Mouse (Mus musculus) CH12.LX (cell line): ENCODE measurements at regions not wholly inside any gene's neighbourhood (a gene's known extent, or its start where the extent isn't known, plus 50 kb on each side); places are given as distances from the start of the nearest gene placed in this dataset.

ENCODE experiments used
- DNase-seq: peaks from one replicate; pipeline ENCODE4 v3.0.0-alpha.2; 2013; ENCODE audit errors: extremely low read depth
- H3K27ac ChIP-seq: 2 replicates; pipeline ENCODE4 v1.5.1; 2012; ENCODE audit warnings: low read depth, mild to moderate bottlenecking, control low read depth, moderate library complexity; ENCODE audit not compliant: insufficient read depth
- H3K27me3 ChIP-seq: replicated peaks from 2 replicates; pipeline ENCODE3; 2012; ENCODE audit warnings: inconsistent platforms
- H3K36me3 ChIP-seq, 2 experiments: replicated peaks in 1 of 2; 2 replicates each; pipeline versions ENCODE3 to v1.6.1; 2012; ENCODE audit warnings: inconsistent platforms in 1 of 2, low read length in 1 of 2, mild to moderate bottlenecking in 1 of 2, mixed read lengths in 1 of 2, moderate library complexity in 1 of 2; ENCODE audit not compliant: control insufficient read depth in 1 of 2, insufficient read depth in 1 of 2
- H3K4me1 ChIP-seq, 2 experiments: 2 replicates each; pipeline ENCODE4 v1.6.1; 2012; ENCODE audit warnings: inconsistent platforms in 1 of 2, moderate library complexity in 1 of 2; ENCODE audit not compliant: insufficient read depth in 2 of 2, control insufficient read depth in 1 of 2
- H3K4me2 ChIP-seq: 2 replicates; pipeline ENCODE4 v1.6.1; 2012; ENCODE audit warnings: low read depth, mild to moderate bottlenecking, control low read depth; ENCODE audit not compliant: poor library complexity, insufficient read depth, severe bottlenecking
- H3K4me3 ChIP-seq, 3 experiments: fragments of 150-350 bp in 1 of 3; sonication (generic) in 1 of 3; replicated peaks in 1 of 3; 2 replicates each; pipeline versions ENCODE3 to v1.5.1; 2011 to 2012; ENCODE audit warnings: low read depth in 2 of 3, low read length in 2 of 3, mild to moderate bottlenecking in 2 of 3, moderate library complexity in 2 of 3, control low read depth in 1 of 3, improper control_type of control experiment in 1 of 3, inconsistent platforms in 1 of 3, mixed read lengths in 1 of 3; ENCODE audit not compliant: poor library complexity in 1 of 3
- H3K79me2 ChIP-seq: replicated peaks from 2 replicates; pipeline ENCODE4 v1.6.1; 2012; ENCODE audit warnings: mild to moderate bottlenecking, moderate library complexity; ENCODE audit not compliant: control insufficient read depth, poor library complexity, insufficient read depth, severe bottlenecking; ENCODE audit errors: extremely low read depth
- H3K9ac ChIP-seq: 2 replicates; pipeline ENCODE4 v1.6.1; 2012; ENCODE audit warnings: low read depth, mild to moderate bottlenecking, control low read depth, moderate library complexity; ENCODE audit not compliant: insufficient read depth
- H3K9me3 ChIP-seq: replicated peaks from 2 replicates; pipeline ENCODE3; 2012; ENCODE audit warnings: low read length, inconsistent platforms, mixed read lengths
- CHD1 ChIP-seq: IDR thresholded peaks from 2 replicates; pipeline ENCODE4 v1.6.1; 2012; ENCODE audit warnings: low read depth, low read length, improper control_type of control experiment, inconsistent platforms
- CHD2 ChIP-seq: IDR thresholded peaks from 2 replicates; pipeline ENCODE4 v1.6.1; 2011; ENCODE audit warnings: low read length, improper control_type of control experiment
- CTCF ChIP-seq, 2 experiments: IDR thresholded peaks in 1 of 2; conservative IDR thresholded peaks in 1 of 2; 2 replicates each; pipeline ENCODE4 v1.5.1; 2011 to 2012; ENCODE audit warnings: low read depth in 2 of 2, low read length in 2 of 2, improper control_type of control experiment in 1 of 2, inconsistent platforms in 1 of 2, mild to moderate bottlenecking in 1 of 2, moderate library complexity in 1 of 2
- E2F4 ChIP-seq: IDR thresholded peaks from 2 replicates; pipeline ENCODE4 v1.6.1; 2011; ENCODE audit warnings: low read depth, low read length, improper control_type of control experiment; ENCODE audit not compliant: insufficient replicate concordance
- EP300 ChIP-seq: IDR thresholded peaks from 2 replicates; pipeline ENCODE4 v1.6.1; 2011; ENCODE audit warnings: low read length, improper control_type of control experiment
- GABPA ChIP-seq: IDR thresholded peaks from 2 replicates; pipeline ENCODE4 v1.6.1; 2012; ENCODE audit warnings: low read depth, low read length, improper control_type of control experiment, inconsistent platforms; ENCODE audit not compliant: insufficient replicate concordance
- HCFC1 ChIP-seq: IDR thresholded peaks from 2 replicates; pipeline ENCODE4 v1.6.1; 2012; ENCODE audit warnings: low read depth, mild to moderate bottlenecking, inconsistent platforms, low read length, improper control_type of control experiment
- JUN ChIP-seq: IDR thresholded peaks from 2 replicates; pipeline ENCODE4 v1.6.1; 2011; ENCODE audit warnings: low read depth, mild to moderate bottlenecking, low read length, improper control_type of control experiment, moderate library complexity; ENCODE audit not compliant: insufficient read depth
- JUND ChIP-seq: conservative IDR thresholded peaks from 2 replicates; pipeline ENCODE4 v1.6.1; 2011; ENCODE audit warnings: low read depth, low read length, improper control_type of control experiment
- MAFK ChIP-seq: IDR thresholded peaks from 2 replicates; pipeline ENCODE4 v1.6.1; 2011; ENCODE audit warnings: low read length, improper control_type of control experiment; ENCODE audit not compliant: insufficient replicate concordance
- MAX ChIP-seq: IDR thresholded peaks from 2 replicates; pipeline ENCODE4 v1.6.1; 2011; ENCODE audit warnings: low read length, improper control_type of control experiment
- MEF2A ChIP-seq: IDR thresholded peaks from 2 replicates; pipeline ENCODE4 v1.6.1; 2014; ENCODE audit warnings: low read depth, mild to moderate bottlenecking, inconsistent platforms, low read length, improper control_type of control experiment, borderline replicate concordance
- NELFE ChIP-seq: IDR thresholded peaks from 2 replicates; pipeline ENCODE4 v1.6.1; 2011; ENCODE audit warnings: low read depth, low read length, improper control_type of control experiment
- NRF1 ChIP-seq: IDR thresholded peaks from 2 replicates; pipeline ENCODE4 v1.6.1; 2014; ENCODE audit warnings: low read depth, mild to moderate bottlenecking, inconsistent platforms, low read length, improper control_type of control experiment, moderate library complexity
- PAX5 ChIP-seq: IDR thresholded peaks from 2 replicates; pipeline ENCODE4 v1.6.1; 2012; ENCODE audit warnings: low read length, inconsistent platforms, mixed read lengths
- POLR2A ChIP-seq: IDR thresholded peaks from 2 replicates; pipeline ENCODE4 v1.6.1; 2011; ENCODE audit warnings: low read depth, mild to moderate bottlenecking, improper control_type of control experiment, low read length
- POLR2AphosphoS2 ChIP-seq: IDR thresholded peaks from 2 replicates; pipeline ENCODE4 v1.6.1; 2011; ENCODE audit warnings: low read depth, low read length, improper control_type of control experiment
- RAD21 ChIP-seq: IDR thresholded peaks from 2 replicates; pipeline ENCODE4 v1.6.1; 2011; ENCODE audit warnings: low read depth, mild to moderate bottlenecking, low read length, improper control_type of control experiment, moderate library complexity
- RCOR1 ChIP-seq: conservative IDR thresholded peaks from 2 replicates; pipeline ENCODE4 v1.6.1; 2012; ENCODE audit warnings: low read depth, mild to moderate bottlenecking, inconsistent platforms, low read length, improper control_type of control experiment
- SIN3A ChIP-seq: IDR thresholded peaks from 2 replicates; pipeline ENCODE4 v1.6.1; 2012; ENCODE audit warnings: low read length, improper control_type of control experiment, inconsistent platforms
- SMC3 ChIP-seq: IDR thresholded peaks from 2 replicates; pipeline ENCODE4 v1.6.1; 2011; ENCODE audit warnings: low read depth, low read length, improper control_type of control experiment
- TCF12 ChIP-seq: IDR thresholded peaks from 2 replicates; pipeline ENCODE4 v1.6.1; 2014; ENCODE audit warnings: low read depth, mild to moderate bottlenecking, inconsistent platforms, low read length, improper control_type of control experiment
- UBTF ChIP-seq: IDR thresholded peaks from 2 replicates; pipeline ENCODE4 v1.6.1; 2012; ENCODE audit warnings: low read depth, mild to moderate bottlenecking, inconsistent platforms, low read length, improper control_type of control experiment, moderate library complexity
- USF1 ChIP-seq: IDR thresholded peaks from 2 replicates; pipeline ENCODE4 v1.6.1; 2014; ENCODE audit warnings: low read depth, mild to moderate bottlenecking, inconsistent platforms, low read length, improper control_type of control experiment
- ZC3H11A ChIP-seq: IDR thresholded peaks from 2 replicates; pipeline ENCODE4 v1.6.1; 2012; ENCODE audit warnings: low read depth, mild to moderate bottlenecking, inconsistent platforms, low read length, improper control_type of control experiment
- ZKSCAN1 ChIP-seq: IDR thresholded peaks from 2 replicates; pipeline ENCODE4 v1.6.1; 2012; ENCODE audit warnings: low read depth, inconsistent platforms, low read length, improper control_type of control experiment, borderline replicate concordance
- ZMIZ1 ChIP-seq: IDR thresholded peaks from 2 replicates; pipeline ENCODE4 v1.6.1; 2012; ENCODE audit warnings: low read depth, mild to moderate bottlenecking, inconsistent platforms, low read length, improper control_type of control experiment
- ZNF384 ChIP-seq: IDR thresholded peaks from 2 replicates; pipeline ENCODE4 v1.6.1; 2012; ENCODE audit warnings: low read depth, low read length, improper control_type of control experiment, inconsistent platforms
- dilution Hi-C: fragments of 300-500 bp; cut with MboI; formaldehyde crosslinking; loops from 2 replicates; pipeline ENCODE4 v1.14.3; 2020; ENCODE audit warnings: low sequenced_read_pairs; ENCODE audit not compliant: extremely low pct_unique_long_range_greater_than_20kb, extremely low pct_ligation_motif_present
- in situ Hi-C: fragments of 300-500 bp; cut with MboI; formaldehyde crosslinking; loops from 3 replicates; pipeline ENCODE4 v1.14.3; 2019; ENCODE audit warnings: low sequenced_read_pairs, low pct_ligation_motif_present, low pct_unique_long_range_greater_than_20kb, mixed read lengths

DNA sequence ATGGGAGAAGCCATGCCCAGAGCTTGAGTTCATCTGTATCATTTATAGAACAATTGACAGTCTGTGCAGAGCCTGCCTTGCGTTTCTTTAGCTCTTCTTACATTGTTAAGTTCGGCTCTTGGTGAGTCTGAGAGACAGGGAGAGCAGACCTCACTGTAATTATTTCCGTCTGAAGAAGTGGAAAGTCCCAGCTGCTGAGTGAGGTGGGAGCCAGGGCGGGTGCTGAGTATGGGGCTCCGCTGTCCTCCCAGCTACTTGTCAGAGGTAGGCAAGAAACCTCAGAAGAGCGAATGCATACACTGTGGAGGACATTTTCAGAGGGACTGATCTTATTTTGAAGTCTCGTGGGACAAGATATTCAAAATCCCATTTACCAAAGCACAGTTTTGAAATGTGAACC is 172.9 kb downstream of the Vrk1 start:
- TF ChIP-seq CHD2 (no peak), MAFK (no peak), CHD1 (no peak), UBTF (no peak), SMC3 (no peak), TCF12 (no peak), ZMIZ1 (no peak), CTCF (conservative IDR thresholded peaks at IDR 0.05 in 1 of 2, IDR thresholded peaks at IDR 0.05 in 1 of 2; ENCODE audit: low read depth in 2 of 2, low read length in 2 of 2) (no peak), NELFE (no peak), MEF2A (no peak), POLR2A (no peak), RCOR1 (no peak), ZC3H11A (no peak), HCFC1 (no peak), MAX (no peak), JUN (no peak), ZNF384 (no peak), GABPA (no peak), PAX5 (no peak), JUND (no peak)
- dilution Hi-C loops (no loop called here), in situ Hi-C loops (no loop called here)
- H3K9me3 ChIP-seq = peaks cover 89% of the 10 kb centered on the region
- no peaks in the 10 kb centered on the region for H3K79me2 ChIP-seq
- no peak overlapping the region for H3K9ac ChIP-seq
- H3K27me3 ChIP-seq = no peaks in the 10 kb centered on the region
- H3K36me3 ChIP-seq = no peaks in the 10 kb centered on the region
- H3K27ac ChIP-seq = no peak overlapping the region
- no peak overlapping the region for H3K4me2 ChIP-seq
- no peak overlapping the region for H3K4me3 ChIP-seq
- H3K4me1 ChIP-seq = no peaks in the 10 kb centered on the region
- DNase-seq = no peak

DNA sequence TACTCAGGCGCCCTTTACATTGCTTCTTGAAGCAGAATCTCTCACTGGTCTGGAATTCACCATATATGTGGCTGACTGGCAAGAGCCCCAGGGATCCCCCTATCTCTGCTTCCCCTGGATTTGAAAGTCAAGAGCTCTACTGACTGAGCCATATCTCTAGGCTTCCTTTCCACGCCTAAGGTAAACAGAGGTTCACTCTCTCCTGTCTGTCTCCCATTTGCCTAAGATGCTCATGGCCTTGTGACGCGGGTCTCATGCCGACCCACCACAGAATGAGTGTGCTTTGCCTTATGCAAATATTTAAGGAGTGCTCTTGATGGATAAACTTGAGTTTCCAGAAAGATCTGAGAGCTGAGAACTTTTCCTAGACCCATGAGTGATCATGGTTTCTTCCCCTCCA is 173.9 kb downstream of the Vrk1 start:
- no peak for DNase-seq
- Histone ChIP-seq H3K79me2 (no peaks in the 10 kb centered on the region), H3K27me3 (no peaks in the 10 kb centered on the region), H3K27ac (no peak overlapping the region), H3K9ac (no peak overlapping the region), H3K36me3 (no peaks in the 10 kb centered on the region)
- dilution Hi-C loops = no loop called here
- in situ Hi-C loops = no loop called here
- TF ChIP-seq POLR2AphosphoS2 = no peak
- TF ChIP-seq SMC3 = no peak
- no peak for TF ChIP-seq GABPA
- TF ChIP-seq NRF1 = no peak
- TF ChIP-seq CHD1 = no peak
- TF ChIP-seq RAD21 = no peak
- TF ChIP-seq E2F4 = no peak
- no peak for TF ChIP-seq UBTF
- no peak for TF ChIP-seq SIN3A
- TF ChIP-seq CHD2 = no peak
- no peak for TF ChIP-seq ZMIZ1
- no peak for TF ChIP-seq PAX5
- TF ChIP-seq NELFE = no peak
- TF ChIP-seq USF1 = no peak
- TF ChIP-seq ZKSCAN1 = no peak
- no peak for TF ChIP-seq ZC3H11A
- no peak for TF ChIP-seq EP300
- no peak for TF ChIP-seq ZNF384
- TF ChIP-seq, all 38 proteins: peak for 0
- Histone ChIP-seq H3K4me1 (no peaks in the 10 kb centered on the region), H3K4me3 (no peak overlapping the region), H3K9me3 (peaks cover 84% of the 10 kb centered on the region), H3K4me2 (no peak overlapping the region)
